Mouse (Mus musculus) CH12.LX (cell line): ENCODE data around the gene Rtcb.

Source experiments
- BHLHE40 ChIP-seq: IDR thresholded peaks from 2 replicates; pipeline ENCODE4 v1.6.1; 2011; ENCODE audit warnings: mild to moderate bottlenecking, low read depth, low read length, improper control_type of control experiment
- CHD1 ChIP-seq: IDR thresholded peaks from 2 replicates; pipeline ENCODE4 v1.6.1; 2012; ENCODE audit warnings: low read depth, low read length, improper control_type of control experiment, inconsistent platforms
- CHD2 ChIP-seq: IDR thresholded peaks from 2 replicates; pipeline ENCODE4 v1.6.1; 2011; ENCODE audit warnings: low read length, improper control_type of control experiment
- CTCF ChIP-seq, 2 experiments: IDR thresholded peaks in 1 of 2; conservative IDR thresholded peaks in 1 of 2; 2 replicates each; pipeline ENCODE4 v1.5.1; 2011 to 2012; ENCODE audit warnings: low read depth in 2 of 2, low read length in 2 of 2, improper control_type of control experiment in 1 of 2, inconsistent platforms in 1 of 2, mild to moderate bottlenecking in 1 of 2, moderate library complexity in 1 of 2
- E2F4 ChIP-seq: IDR thresholded peaks from 2 replicates; pipeline ENCODE4 v1.6.1; 2011; ENCODE audit warnings: low read depth, low read length, improper control_type of control experiment; ENCODE audit not compliant: insufficient replicate concordance
- ELF1 ChIP-seq: IDR thresholded peaks from 2 replicates; pipeline ENCODE4 v1.6.1; 2014; ENCODE audit warnings: low read depth, mild to moderate bottlenecking, inconsistent platforms, low read length, improper control_type of control experiment
- ETS1 ChIP-seq: conservative IDR thresholded peaks from 2 replicates; pipeline ENCODE4 v1.6.1; 2012; ENCODE audit warnings: low read depth, mild to moderate bottlenecking, inconsistent platforms, low read length, improper control_type of control experiment, moderate library complexity
- RCOR1 ChIP-seq: conservative IDR thresholded peaks from 2 replicates; pipeline ENCODE4 v1.6.1; 2012; ENCODE audit warnings: low read depth, mild to moderate bottlenecking, inconsistent platforms, low read length, improper control_type of control experiment
- USF1 ChIP-seq: IDR thresholded peaks from 2 replicates; pipeline ENCODE4 v1.6.1; 2014; ENCODE audit warnings: low read depth, mild to moderate bottlenecking, inconsistent platforms, low read length, improper control_type of control experiment

DNA sequence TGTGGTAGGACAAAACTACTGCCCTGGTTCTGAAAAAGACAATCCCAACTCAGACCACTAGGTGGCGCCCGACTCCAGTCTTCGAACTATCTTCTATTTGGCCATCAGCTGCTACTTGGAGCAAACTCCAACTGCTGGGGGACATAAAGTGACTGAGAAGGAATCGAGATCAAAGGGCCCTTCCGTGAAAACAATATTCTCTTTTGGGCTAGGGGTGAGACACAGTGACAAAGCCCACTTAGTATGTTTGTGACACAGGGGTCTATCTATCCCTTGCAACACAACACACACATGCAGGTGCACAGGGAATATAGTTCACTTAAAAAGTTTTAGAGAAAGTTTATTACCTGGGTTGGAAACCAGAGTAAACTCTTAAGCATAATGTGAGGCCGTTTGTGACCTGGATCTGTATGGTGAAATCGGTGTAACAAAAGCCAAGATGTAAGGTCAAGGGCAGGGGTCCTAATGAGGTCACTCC, 10.6 kb upstream of the Rtcb start:
- TF ChIP-seq USF1 (no peak), CTCF (conservative IDR thresholded peaks at IDR 0.05 in 1 of 2, IDR thresholded peaks at IDR 0.05 in 1 of 2; ENCODE audit: low read depth in 2 of 2, low read length in 2 of 2) (peak; percentile 62 to 85), CHD2 (no peak), BHLHE40 (no peak), CHD1 (no peak), ETS1 (no peak), ELF1 (no peak), E2F4 (no peak), RCOR1 (no peak)
